Mouse (Mus musculus): ENCODE data around the gene Kdr. TPM values are rescaled to one million over a fixed set of nuclear protein-coding genes. Genes with fewer than 3 reads are reported as not detected.
A peak's percentile ranks its signal among the peaks of the same experiment; 100 is the strongest.

The Kdr gene
- polyA plus RNA-seq (2015; fragmentation: Nextera tagmentation; extraction: Ambion mirVana): 23.0 and 27.2 TPM in 2 replicates

DNA sequence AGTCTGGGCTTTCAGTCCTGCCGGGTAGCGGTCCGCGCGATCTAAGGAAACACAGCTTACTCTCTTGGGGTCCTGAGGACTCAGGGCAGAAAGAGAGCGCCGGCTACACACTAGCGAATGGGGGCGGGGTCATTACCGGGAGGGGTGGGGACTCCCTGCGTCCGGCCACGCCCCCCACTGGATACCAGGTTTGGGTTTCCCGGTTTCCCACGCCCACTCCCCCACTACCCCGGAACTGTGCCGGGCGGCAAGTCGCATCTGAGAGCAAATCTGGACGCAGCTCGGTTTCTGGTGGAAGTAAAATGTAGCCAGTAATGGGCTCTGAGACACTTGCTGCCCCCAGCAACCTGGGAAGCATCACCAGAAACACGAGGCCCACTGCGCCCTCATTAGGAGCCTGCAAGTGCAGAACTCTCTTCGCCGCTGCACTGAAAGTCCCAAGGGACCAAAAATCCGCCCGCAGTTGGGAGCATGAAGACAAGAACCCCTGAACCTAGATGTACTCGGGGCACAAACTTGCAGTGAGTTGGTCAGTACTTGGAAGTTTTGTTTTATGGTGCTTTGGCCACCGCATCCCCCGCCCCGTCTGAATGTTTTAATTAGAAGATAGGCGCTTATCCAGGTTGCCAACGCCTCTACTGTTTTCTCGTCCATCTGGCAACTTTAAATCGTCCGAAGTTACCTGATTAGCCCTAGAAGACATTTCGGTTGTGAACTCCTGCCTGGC, at the start of gene Kdr:
TSS of gene Kdr (minus strand) at position 85 of the 727 bp plus-strand sequence.
- Histone ChIP-seq H3K4me1 (0 out of 2 replicates have a peak, but pooled peaks cover 10% of the 10 kb centered on the region), H3K9ac (peak within 1 kb of the TSS; percentile 45), H3K4me3 (replicated peaks) (peak within 1 kb of the TSS; percentile 56), H3K4me2 (peak within 1 kb of the TSS; percentile 100), H3K9me3 (no peaks in the 10 kb centered on the region), H3K27me3 (replicated peaks) (peaks cover 23% of the 10 kb centered on the region), H3K36me3 (no peaks in the 10 kb centered on the region), H3K27ac (peak within 1 kb of the TSS; percentile 42; the same call in 1 of the 2 replicates)
- WGBS: 2% methylated on average over 34 of the region's 37 CpGs
- ATAC-seq (ENCODE audit: insufficient read depth, low FRiP score, low read depth): peak; percentile 85

DNA sequence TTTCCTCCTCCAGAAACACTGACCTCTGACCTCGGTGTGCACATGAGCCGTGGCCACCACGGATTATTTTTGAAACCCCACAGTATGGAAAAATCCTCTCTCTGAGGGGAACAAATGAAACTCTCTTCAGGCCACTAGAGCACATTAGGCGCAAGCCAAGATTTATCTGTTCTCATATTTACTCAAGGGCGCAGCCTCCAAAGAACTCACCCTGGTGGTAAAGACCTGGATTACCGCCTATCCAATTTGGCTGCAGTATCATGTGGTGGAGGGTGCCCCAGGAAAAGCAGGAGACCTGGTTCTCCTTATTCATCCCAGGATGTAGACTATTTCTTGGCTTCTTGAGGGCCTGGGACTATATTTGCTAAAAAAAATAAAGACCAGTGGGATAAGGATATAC, 48.5 kb upstream of the Kdr start:
- H3K4me2 ChIP-seq: no peak overlapping the region
- H3K4me1 ChIP-seq: 0 out of 2 replicates have a peak, but pooled peaks cover 4% of the 10 kb centered on the region
- no peaks in the 10 kb centered on the region for H3K27me3 ChIP-seq (replicated peaks)
- ATAC-seq (ENCODE audit: insufficient read depth, low FRiP score, low read depth): no peak
- whole genome bisulfite sequencing: 71% methylated on average over 6 of the region's 6 CpGs
- H3K9me3 ChIP-seq: no peaks in the 10 kb centered on the region
- no peak overlapping the region for H3K9ac ChIP-seq
- H3K4me3 ChIP-seq (replicated peaks): no peak overlapping the region
- H3K36me3 ChIP-seq: no peaks in the 10 kb centered on the region
- no peak overlapping the region for H3K27ac ChIP-seq

DNA sequence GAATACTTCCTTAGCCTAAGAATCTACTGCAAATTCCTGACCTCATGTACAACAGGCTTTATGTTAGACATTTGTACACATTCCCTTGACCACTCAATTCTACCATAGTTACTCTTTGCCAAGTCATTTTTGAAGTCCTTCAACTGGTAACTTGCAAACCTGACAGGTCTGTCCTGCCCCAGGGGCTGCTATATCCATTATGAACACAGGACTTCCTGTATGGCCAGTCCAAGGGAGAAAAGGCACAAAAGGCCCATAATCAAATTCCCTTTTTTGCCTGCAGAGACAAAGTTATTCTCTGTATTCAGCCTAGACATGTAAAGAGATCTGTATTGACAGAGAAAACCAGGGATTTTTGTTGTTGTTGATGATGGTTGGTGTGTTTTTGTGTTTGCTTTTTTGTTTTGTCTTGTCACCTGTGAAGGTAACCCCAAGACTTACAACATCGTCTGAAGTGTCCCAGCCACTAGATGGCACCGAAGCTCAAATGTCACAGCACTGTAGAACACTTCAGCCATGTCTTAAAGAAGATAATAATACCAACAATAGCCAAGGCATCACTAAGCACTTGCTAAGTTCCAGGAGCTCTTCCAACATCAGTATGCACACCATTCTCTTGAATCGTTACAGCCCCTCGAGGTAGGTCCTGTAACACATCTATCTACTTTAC, 47.9 kb upstream of the Kdr start:
- H3K4me1 ChIP-seq: 0 out of 2 replicates have a peak, but pooled peaks cover 4% of the 10 kb centered on the region
- H3K27ac ChIP-seq: no peak overlapping the region
- no peak overlapping the region for H3K4me3 ChIP-seq (replicated peaks)
- no peaks in the 10 kb centered on the region for H3K9me3 ChIP-seq
- H3K4me2 ChIP-seq: no peak overlapping the region
- no peak overlapping the region for H3K9ac ChIP-seq
- 55% methylated on average over 4 of the region's 4 CpGs for WGBS
- no peaks in the 10 kb centered on the region for H3K36me3 ChIP-seq
- H3K27me3 ChIP-seq (replicated peaks): no peaks in the 10 kb centered on the region
- ATAC-seq (ENCODE audit: insufficient read depth, low FRiP score, low read depth): no peak

DNA sequence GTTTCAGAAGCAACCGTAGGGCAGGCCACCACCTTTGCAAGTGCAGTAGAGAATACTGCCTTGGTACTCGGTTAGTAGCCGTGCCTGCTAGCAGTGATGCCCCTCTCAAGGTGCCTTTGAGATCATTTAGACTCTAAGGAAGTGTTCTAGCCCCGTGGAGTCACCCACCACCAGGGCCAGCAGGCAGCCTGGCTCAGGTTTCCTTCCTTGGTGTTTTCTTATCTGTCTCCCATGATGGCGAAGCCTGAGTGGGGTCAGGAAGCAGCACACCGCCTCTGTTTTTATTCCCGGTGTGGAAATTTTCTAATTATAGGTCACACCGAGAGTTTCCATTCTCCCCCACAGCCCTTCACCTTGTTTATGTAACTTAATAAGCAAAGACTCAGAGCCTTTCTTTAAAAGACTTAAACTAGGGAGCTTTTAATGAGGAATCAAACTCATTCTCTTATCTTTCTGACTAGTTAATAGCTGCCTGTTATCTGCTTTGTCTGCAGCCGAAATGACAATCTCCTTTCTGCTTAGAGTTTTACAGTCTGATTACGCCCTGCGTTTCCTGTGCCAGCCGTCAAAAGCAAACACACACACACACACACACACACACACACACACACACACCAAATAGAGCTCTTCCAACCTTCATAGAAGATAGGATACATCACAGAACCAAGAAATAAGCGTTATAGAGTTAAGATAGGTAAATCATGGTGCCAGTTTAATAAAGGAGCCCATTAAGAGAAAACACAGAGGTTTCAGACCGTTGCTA, 44.9 kb upstream of the Kdr start:
- Histone ChIP-seq H3K4me2 (no peak overlapping the region), H3K36me3 (no peaks in the 10 kb centered on the region), H3K27me3 (replicated peaks) (no peaks in the 10 kb centered on the region), H3K4me3 (replicated peaks) (no peak overlapping the region), H3K9ac (no peak overlapping the region), H3K27ac (no peak overlapping the region), H3K4me1 (0 out of 2 replicates have a peak, but pooled peaks cover 4% of the 10 kb centered on the region), H3K9me3 (no peaks in the 10 kb centered on the region)
- no peak for ATAC-seq (ENCODE audit: insufficient read depth, low FRiP score, low read depth)
- WGBS: 35% methylated on average over 14 of the region's 14 CpGs

DNA sequence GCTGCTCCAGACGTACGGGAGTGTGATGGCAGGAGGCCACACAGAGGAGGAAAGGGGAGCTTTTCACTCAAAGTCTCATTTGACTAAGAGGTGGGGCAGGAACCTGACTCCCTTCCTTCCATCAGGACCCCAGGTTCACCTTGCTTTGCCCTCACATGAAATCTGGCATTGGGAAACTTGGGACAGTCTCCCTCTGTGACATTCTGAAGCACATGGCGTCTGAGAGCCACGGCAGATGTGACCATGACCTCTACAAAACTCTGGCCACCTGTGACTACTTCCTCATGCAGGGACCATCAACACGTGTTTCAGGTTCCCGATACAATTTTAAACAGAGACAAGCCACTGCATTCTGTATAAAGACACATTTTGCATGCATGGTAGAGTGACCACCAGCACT, 44.2 kb upstream of the Kdr start:
- no peak overlapping the region for H3K9ac ChIP-seq
- 85% methylated on average over 6 of the region's 6 CpGs for WGBS

DNA sequence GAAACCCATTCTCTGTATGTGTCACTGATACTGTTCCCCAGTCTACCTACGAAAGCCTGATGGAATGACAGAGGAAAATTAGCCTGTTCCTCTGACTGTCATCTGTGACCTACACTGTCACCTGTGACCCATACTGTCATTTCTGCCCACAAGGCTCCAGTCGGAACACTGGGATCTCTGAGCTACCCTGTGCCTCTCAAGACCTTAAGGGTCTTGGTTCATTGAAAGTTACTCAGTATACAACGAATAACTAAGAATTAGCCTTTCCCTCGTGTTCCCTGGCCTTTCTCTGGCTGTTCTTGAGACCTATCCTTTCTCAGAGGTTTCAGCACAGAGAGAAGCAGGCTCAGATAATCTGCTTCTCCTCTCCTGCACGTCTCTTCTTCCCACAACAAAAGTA, 40.1 kb upstream of the Kdr start:
- Histone ChIP-seq H3K27ac (no peak overlapping the region), H3K4me3 (replicated peaks) (no peak overlapping the region), H3K27me3 (replicated peaks) (no peaks in the 10 kb centered on the region), H3K9ac (no peak overlapping the region), H3K4me1 (0 out of 2 replicates have a peak, but pooled peaks cover 4% of the 10 kb centered on the region), H3K9me3 (no peaks in the 10 kb centered on the region), H3K4me2 (no peak overlapping the region), H3K36me3 (no peaks in the 10 kb centered on the region)
- 75% methylated on average over 5 of the region's 5 CpGs for WGBS
- no peak for ATAC-seq (ENCODE audit: insufficient read depth, low FRiP score, low read depth)

More for the DNA sequence above, 44.2 kb upstream of the Kdr start:
- H3K27me3 ChIP-seq (replicated peaks): no peaks in the 10 kb centered on the region
- no peak for ATAC-seq (ENCODE audit: insufficient read depth, low FRiP score, low read depth)
- H3K4me3 ChIP-seq (replicated peaks): no peak overlapping the region
- no peaks in the 10 kb centered on the region for H3K9me3 ChIP-seq
- H3K27ac ChIP-seq: no peak overlapping the region
- 0 out of 2 replicates have a peak, but pooled peaks cover 4% of the 10 kb centered on the region for H3K4me1 ChIP-seq
- no peaks in the 10 kb centered on the region for H3K36me3 ChIP-seq
- H3K4me2 ChIP-seq: no peak overlapping the region

DNA sequence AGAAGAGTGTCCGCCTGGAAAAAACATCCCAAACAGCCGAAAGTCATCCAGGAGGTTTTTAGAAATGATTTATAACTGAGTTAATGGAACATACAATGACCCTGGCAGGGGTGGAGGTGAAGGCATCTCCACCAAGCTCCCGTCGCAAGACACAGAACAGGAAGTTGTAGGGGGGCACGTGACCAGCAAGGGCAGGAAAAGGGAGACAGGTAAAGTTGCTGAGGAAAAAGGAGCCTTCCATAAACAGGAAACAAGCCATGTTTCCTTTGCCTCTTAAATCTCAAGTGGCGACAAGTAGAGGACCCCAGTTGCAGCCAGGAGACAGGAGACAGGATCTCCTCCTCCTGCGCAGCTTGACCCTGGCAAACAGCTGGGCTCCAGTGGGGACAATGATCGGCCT, 37.8 kb upstream of the Kdr start:
- Histone ChIP-seq H3K27ac (no peak overlapping the region), H3K4me1 (no peaks in the 10 kb centered on the region), H3K4me3 (replicated peaks) (no peak overlapping the region), H3K36me3 (no peaks in the 10 kb centered on the region), H3K9ac (no peak overlapping the region), H3K9me3 (no peaks in the 10 kb centered on the region), H3K27me3 (replicated peaks) (no peaks in the 10 kb centered on the region), H3K4me2 (no peak overlapping the region)
- ATAC-seq (ENCODE audit: insufficient read depth, low FRiP score, low read depth): no peak
- WGBS: 38% methylated on average over 8 of the region's 8 CpGs

DNA sequence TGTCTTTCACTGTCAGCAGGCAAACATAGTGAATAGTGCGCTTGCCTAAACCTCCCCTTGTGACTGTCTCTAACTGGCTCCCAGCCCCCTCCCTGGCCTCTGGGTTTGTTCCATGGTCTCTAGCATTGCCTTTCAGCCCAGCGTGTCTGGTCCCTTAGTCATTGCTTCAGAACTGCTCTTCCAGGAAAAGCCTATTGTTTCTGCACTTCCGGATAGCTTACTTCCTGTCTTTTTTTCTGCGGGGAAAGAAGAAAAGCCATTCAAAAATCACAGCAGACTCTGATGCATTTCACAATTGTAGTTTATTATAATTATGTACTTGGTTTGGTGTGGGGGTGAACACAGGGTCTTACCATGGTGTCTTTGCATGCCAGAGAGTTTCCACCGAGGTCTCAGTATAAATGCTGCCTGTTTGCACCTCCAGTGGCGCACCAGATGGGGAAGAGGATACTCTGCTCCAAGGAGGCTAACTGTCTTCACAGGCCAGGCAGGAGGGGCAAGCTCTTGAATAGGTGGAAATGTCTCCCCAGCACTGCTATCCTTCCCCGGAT, 35.7 kb upstream of the Kdr start:
- Histone ChIP-seq H3K4me2 (no peak overlapping the region), H3K27me3 (replicated peaks) (no peaks in the 10 kb centered on the region), H3K4me3 (replicated peaks) (no peak overlapping the region), H3K36me3 (no peaks in the 10 kb centered on the region), H3K9ac (no peak overlapping the region), H3K4me1 (no peaks in the 10 kb centered on the region), H3K27ac (no peak overlapping the region), H3K9me3 (no peaks in the 10 kb centered on the region)
- 68% methylated on average over 7 of the region's 7 CpGs for WGBS
- no peak for ATAC-seq (ENCODE audit: insufficient read depth, low FRiP score, low read depth)

DNA sequence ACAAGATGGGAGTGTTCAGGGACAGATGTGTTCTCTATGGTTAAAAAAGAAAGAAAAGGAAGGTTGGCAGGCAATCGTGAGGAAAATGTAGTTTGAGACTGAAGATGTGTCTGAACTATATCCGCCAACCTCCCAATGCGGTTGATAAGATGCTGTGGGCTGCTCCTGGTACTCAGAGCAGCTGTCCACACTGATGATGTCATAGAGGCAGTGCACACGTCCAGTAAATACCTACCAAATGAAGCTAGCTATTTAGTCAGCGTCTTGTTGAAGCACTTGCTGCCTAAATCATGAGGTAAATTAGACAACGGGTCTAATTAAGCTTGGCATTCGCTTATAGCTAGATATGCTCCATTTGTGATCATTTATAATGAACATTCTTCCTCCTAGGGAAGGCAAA, 28.1 kb upstream of the Kdr start:
- 65% methylated on average over 7 of the region's 7 CpGs for WGBS

DNA sequence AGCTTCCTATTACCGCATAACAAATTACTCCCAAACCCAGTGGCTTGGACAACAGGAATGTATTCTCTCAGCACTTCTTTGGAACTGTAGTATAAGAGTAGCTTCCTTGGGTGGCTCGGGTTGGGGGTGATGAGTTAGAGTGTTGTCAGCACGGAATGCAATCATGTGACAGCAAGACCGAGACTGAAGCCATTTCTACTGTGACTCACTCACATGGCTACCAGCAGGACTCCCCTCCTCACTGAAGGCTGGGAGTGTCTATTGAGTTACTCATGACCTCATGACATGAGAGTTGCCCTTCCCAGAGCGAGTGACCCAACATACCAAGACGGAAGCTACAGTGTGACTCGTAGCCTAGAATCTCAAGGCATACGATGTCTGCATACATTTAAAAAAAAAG, 12.0 kb upstream of the Kdr start:
- Histone ChIP-seq H3K4me2 (no peak overlapping the region), H3K9me3 (no peaks in the 10 kb centered on the region), H3K27me3 (replicated peaks) (no peaks in the 10 kb centered on the region), H3K27ac (no peak overlapping the region), H3K9ac (no peak overlapping the region), H3K36me3 (no peaks in the 10 kb centered on the region), H3K4me1 (no peaks in the 10 kb centered on the region), H3K4me3 (replicated peaks) (no peak overlapping the region)
- ATAC-seq (ENCODE audit: insufficient read depth, low FRiP score, low read depth): no peak
- WGBS: 87% methylated on average over 8 of the region's 8 CpGs

More for the DNA sequence above, 28.1 kb upstream of the Kdr start:
- Histone ChIP-seq H3K4me3 (replicated peaks) (no peak overlapping the region), H3K4me1 (no peaks in the 10 kb centered on the region), H3K27me3 (replicated peaks) (no peaks in the 10 kb centered on the region), H3K27ac (no peak overlapping the region), H3K9me3 (no peaks in the 10 kb centered on the region), H3K9ac (no peak overlapping the region), H3K4me2 (no peak overlapping the region), H3K36me3 (no peaks in the 10 kb centered on the region)
- no peak for ATAC-seq (ENCODE audit: insufficient read depth, low FRiP score, low read depth)

DNA sequence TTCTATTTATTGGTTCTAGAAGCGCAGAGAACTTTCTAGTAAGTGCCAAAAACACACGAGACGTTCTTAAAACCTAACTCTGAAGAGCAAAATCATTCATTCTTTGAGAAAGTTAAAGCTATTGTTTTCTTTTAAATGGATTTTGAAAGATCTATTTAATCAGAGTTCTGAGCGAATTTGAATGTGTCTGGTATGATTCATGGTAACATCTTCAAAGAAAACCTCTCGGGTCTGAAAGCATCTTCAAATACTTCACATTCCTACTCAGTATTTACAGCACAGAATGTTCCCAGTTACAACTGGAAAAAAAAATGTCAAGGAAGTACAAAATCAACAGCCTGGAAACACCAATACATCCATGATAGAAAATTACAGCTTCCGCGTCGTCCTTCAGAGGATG, 9.3 kb upstream of the Kdr start:
- H3K4me2 ChIP-seq: no peak overlapping the region
- WGBS: 68% methylated on average over 8 of the region's 8 CpGs
- H3K9me3 ChIP-seq: no peaks in the 10 kb centered on the region
- H3K4me3 ChIP-seq (replicated peaks): no peak overlapping the region
- H3K27me3 ChIP-seq (replicated peaks): no peaks in the 10 kb centered on the region
- H3K36me3 ChIP-seq: no peaks in the 10 kb centered on the region
- no peaks in the 10 kb centered on the region for H3K4me1 ChIP-seq
- no peak overlapping the region for H3K27ac ChIP-seq
- no peak for ATAC-seq (ENCODE audit: insufficient read depth, low FRiP score, low read depth)
- no peak overlapping the region for H3K9ac ChIP-seq

All from stomach, embryonic 15.5 days (tissue).